Mouse (Mus musculus): ENCODE results near the gene Rhoj. TPM values are rescaled to one million over a fixed set of nuclear protein-coding genes. Genes with fewer than 3 reads are reported as not detected.

The Rhoj gene
- total and polyA plus RNA-seq, 2 experiments from 2014 or later, result 13.3 to 17.5 TPM

DNA sequence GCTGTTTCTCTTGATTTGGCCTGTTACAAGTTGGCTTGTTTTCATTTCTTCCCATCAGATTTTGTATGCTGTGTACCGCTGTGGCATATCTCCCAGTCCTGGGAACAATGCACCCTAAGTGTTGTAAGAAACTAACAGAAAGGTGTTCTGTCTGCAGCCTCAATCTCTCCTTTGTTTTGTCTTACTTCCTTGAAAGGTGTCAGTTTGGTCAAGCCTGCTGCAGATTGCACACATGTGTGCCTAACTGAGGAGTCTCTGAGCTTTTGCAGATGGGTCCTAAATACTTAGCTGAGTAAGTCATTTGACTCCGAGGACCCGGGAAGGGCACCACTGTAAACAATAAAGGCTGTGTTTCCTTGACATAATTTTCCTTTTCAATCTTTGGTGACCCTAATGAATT lies 88.5 kb downstream of the Rhoj start:
- ATAC-seq (ENCODE audit: low FRiP score) (no peak), DNase-seq (ENCODE audit: low spot score) (no peak)
- Histone ChIP-seq H3K4me3 (ENCODE audit: low read depth, low read length) (no peak overlapping the region), H3K4me2 (ENCODE audit: low read depth, low read length, poor library complexity, severe bottlenecking) (no peak overlapping the region), H3K4me1 (ENCODE audit: insufficient read depth, low read length) (no peaks in the 10 kb centered on the region), H3K9me3 (ENCODE audit: low read length) (no peaks in the 10 kb centered on the region), H3K27me3 (ENCODE audit: insufficient read depth, low read length) (no peaks in the 10 kb centered on the region), H3K36me3 (ENCODE audit: insufficient read depth, low read length) (no peaks in the 10 kb centered on the region), H3K27ac (ENCODE audit: low read depth, low read length) (no peak overlapping the region), H3K9ac (replicated peaks; ENCODE audit: low read length, poor library complexity, severe bottlenecking) (no peak overlapping the region)
- WGBS, result 82% methylated on average over 3 of the region's 3 CpGs
- TF ChIP-seq CTCF (IDR thresholded peaks at IDR 0.05), result no peak

DNA sequence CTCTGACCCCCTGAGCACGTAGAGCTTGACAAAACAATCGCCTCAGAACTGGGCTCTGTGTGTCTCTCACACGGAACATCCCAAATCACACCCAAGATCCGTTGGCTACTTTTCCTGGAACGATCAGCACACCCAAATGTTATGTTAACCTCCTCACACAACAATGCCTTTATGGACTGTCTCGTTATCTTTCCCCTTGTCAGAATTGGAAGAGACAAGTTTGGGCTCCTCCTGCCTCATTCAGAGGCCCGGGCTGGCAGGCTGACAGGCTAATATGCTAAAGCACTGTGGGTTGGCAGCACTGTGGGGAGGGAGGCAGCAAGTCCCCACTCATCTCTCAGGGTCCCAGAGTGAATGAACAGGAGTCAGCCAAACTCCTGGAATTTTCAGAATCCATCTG lies 89.0 kb downstream of the Rhoj start:
- WGBS, result 53% methylated on average over 7 of the region's 7 CpGs
- TF ChIP-seq CTCF (IDR thresholded peaks at IDR 0.05), result no peak
- H3K27ac ChIP-seq (ENCODE audit: low read depth, low read length), result no peak overlapping the region
- H3K9ac ChIP-seq (replicated peaks; ENCODE audit: low read length, poor library complexity, severe bottlenecking), result no peak overlapping the region
- no peaks in the 10 kb centered on the region for H3K27me3 ChIP-seq (ENCODE audit: insufficient read depth, low read length)
- H3K9me3 ChIP-seq (ENCODE audit: low read length), result no peaks in the 10 kb centered on the region
- H3K4me2 ChIP-seq (ENCODE audit: low read depth, low read length, poor library complexity, severe bottlenecking), result no peak overlapping the region
- ATAC-seq (ENCODE audit: low FRiP score) (no peak), DNase-seq (ENCODE audit: low spot score) (no peak)
- no peaks in the 10 kb centered on the region for H3K36me3 ChIP-seq (ENCODE audit: insufficient read depth, low read length)
- H3K4me3 ChIP-seq (ENCODE audit: low read depth, low read length), result no peak overlapping the region
- H3K4me1 ChIP-seq (ENCODE audit: insufficient read depth, low read length), result no peaks in the 10 kb centered on the region

DNA sequence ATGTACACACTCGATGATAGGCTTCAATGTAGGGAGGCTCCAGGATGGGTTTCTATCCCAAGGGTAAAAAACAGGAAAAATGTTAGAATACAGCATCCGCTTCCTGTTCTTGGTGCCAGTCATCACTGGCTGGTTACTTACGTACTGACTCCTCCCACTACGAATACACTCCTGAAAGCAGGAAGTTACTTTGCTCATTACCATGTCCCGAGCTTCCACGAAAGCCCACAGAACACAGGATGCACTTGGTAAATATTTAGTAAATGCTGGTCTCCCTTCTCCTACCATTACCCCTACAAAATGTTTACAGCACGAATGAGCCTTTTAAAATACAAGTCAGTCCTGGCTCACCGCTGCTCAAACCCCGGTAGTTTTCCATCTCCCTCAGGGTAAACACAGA lies 104.8 kb downstream of the Rhoj start:
- WGBS, result 89% methylated on average over 9 of the region's 9 CpGs
- ATAC-seq (ENCODE audit: low FRiP score), result no peak

DNA sequence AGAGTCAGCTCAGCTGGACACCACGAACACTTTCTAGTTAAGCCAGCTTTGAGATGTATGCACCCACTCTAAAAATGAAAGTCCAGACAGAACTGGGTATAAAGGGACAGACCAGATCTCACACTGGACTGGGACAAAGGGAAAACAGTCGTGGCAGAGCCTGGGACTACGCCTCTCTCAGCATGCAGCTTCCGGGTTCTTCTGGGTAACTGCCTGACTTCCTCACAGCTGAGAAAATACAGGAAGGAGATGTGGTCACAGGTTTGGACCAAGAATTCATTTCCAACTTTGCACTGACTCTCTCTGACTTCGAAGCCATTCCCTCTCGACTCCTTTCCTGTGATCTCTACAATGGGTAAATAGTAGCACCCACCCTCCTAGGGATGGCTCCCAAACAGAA lies 106.9 kb downstream of the Rhoj start:
- Histone ChIP-seq H3K4me2 (ENCODE audit: low read depth, low read length, poor library complexity, severe bottlenecking) (no peak overlapping the region), H3K4me1 (ENCODE audit: insufficient read depth, low read length) (no peaks in the 10 kb centered on the region), H3K36me3 (ENCODE audit: insufficient read depth, low read length) (no peaks in the 10 kb centered on the region), H3K9ac (replicated peaks; ENCODE audit: low read length, poor library complexity, severe bottlenecking) (no peak overlapping the region), H3K9me3 (ENCODE audit: low read length) (no peaks in the 10 kb centered on the region), H3K27me3 (ENCODE audit: insufficient read depth, low read length) (no peaks in the 10 kb centered on the region), H3K27ac (ENCODE audit: low read depth, low read length) (no peak overlapping the region), H3K4me3 (ENCODE audit: low read depth, low read length) (no peak overlapping the region)
- DNase-seq (ENCODE audit: low spot score) (peak; percentile 5), ATAC-seq (ENCODE audit: low FRiP score) (no peak)
- WGBS, result 71% methylated on average over 6 of the region's 6 CpGs
- no peak for TF ChIP-seq CTCF (IDR thresholded peaks at IDR 0.05)

More for the DNA sequence above, 104.8 kb downstream of the Rhoj start:
- Histone ChIP-seq H3K9ac (replicated peaks; ENCODE audit: low read length, poor library complexity, severe bottlenecking) (no peak overlapping the region), H3K9me3 (ENCODE audit: low read length) (no peaks in the 10 kb centered on the region), H3K4me1 (ENCODE audit: insufficient read depth, low read length) (no peaks in the 10 kb centered on the region), H3K27ac (ENCODE audit: low read depth, low read length) (no peak overlapping the region), H3K4me3 (ENCODE audit: low read depth, low read length) (no peak overlapping the region), H3K4me2 (ENCODE audit: low read depth, low read length, poor library complexity, severe bottlenecking) (no peak overlapping the region), H3K36me3 (ENCODE audit: insufficient read depth, low read length) (no peaks in the 10 kb centered on the region), H3K27me3 (ENCODE audit: insufficient read depth, low read length) (no peaks in the 10 kb centered on the region)
- TF ChIP-seq CTCF (IDR thresholded peaks at IDR 0.05), result no peak
- no peak for DNase-seq (ENCODE audit: low spot score)

DNA sequence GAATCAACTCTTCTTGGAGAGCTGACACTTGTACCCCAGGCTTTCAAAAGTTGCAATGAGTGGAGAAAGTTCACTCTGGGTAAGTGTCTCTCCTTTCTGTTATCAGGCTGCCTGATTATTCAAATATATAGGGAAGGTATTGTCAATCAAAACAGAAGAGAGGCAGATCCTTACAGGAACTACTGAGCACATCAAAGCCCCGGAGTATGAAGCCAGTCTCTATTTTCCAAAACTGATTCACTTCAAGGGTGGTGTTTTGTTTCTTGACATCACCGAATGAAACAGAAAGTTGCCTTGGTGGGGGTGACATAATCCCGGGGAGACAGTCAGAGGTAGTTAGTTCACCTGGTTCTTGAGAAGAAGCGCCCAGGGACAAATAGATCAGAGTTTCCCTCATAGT lies 108.6 kb downstream of the Rhoj start, which contains the start of gene Gphb5:
Gene Gphb5 (minus strand): TSS at position 101 of the 400 bp plus-strand sequence.
- ATAC-seq (ENCODE audit: low FRiP score) (no peak), DNase-seq (ENCODE audit: low spot score) (no peak)
- WGBS, result 95% methylated on average over 4 of the region's 4 CpGs
- no peak within 1 kb of the TSS for H3K9ac ChIP-seq (replicated peaks; ENCODE audit: low read length, poor library complexity, severe bottlenecking)
- no peak for TF ChIP-seq CTCF (IDR thresholded peaks at IDR 0.05)
- H3K27me3 ChIP-seq (ENCODE audit: insufficient read depth, low read length), result no peaks in the 10 kb centered on the region
- no peak within 1 kb of the TSS for H3K27ac ChIP-seq (ENCODE audit: low read depth, low read length)
- H3K4me3 ChIP-seq (ENCODE audit: low read depth, low read length), result no peak within 1 kb of the TSS
- no peaks in the 10 kb centered on the region for H3K4me1 ChIP-seq (ENCODE audit: insufficient read depth, low read length)
- no peaks in the 10 kb centered on the region for H3K9me3 ChIP-seq (ENCODE audit: low read length)
- no peaks in the 10 kb centered on the region for H3K36me3 ChIP-seq (ENCODE audit: insufficient read depth, low read length)
- H3K4me2 ChIP-seq (ENCODE audit: low read depth, low read length, poor library complexity, severe bottlenecking), result no peak within 1 kb of the TSS

DNA sequence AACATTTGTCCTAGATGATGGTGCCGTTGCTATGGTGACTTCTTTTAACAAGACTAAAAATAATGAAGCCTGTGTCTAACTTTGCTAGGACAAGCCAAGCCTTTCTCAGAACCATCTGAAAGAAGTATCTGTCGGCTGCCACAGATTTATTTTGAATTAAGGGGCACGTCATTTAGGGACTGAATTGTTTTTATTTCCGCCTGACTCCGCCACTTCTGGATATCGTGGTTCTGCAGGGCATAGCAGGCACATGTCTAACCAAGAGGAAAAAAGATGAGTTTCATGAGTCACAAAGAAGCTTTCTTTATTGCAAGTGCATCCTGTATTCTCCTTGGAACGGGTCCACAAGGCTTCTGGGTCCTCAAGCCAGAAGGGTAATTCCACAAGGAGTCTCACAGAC lies 116.2 kb downstream of the Rhoj start:
- WGBS, result 66% methylated on average over 7 of the region's 7 CpGs
- no peak for TF ChIP-seq CTCF (IDR thresholded peaks at IDR 0.05)
- peak; percentile 58 for DNase-seq (ENCODE audit: low spot score)

More for the DNA sequence above, 116.2 kb downstream of the Rhoj start:
- H3K9ac ChIP-seq (replicated peaks; ENCODE audit: low read length, poor library complexity, severe bottlenecking), result no peak overlapping the region
- no peaks in the 10 kb centered on the region for H3K9me3 ChIP-seq (ENCODE audit: low read length)
- no peak overlapping the region for H3K4me2 ChIP-seq (ENCODE audit: low read depth, low read length, poor library complexity, severe bottlenecking)
- H3K4me1 ChIP-seq (ENCODE audit: insufficient read depth, low read length), result no peaks in the 10 kb centered on the region
- no peak overlapping the region for H3K4me3 ChIP-seq (ENCODE audit: low read depth, low read length)
- H3K36me3 ChIP-seq (ENCODE audit: insufficient read depth, low read length), result no peaks in the 10 kb centered on the region
- H3K27ac ChIP-seq (ENCODE audit: low read depth, low read length), result peak overlapping the region; percentile 38; the same call in 1 of the 2 replicates
- no peaks in the 10 kb centered on the region for H3K27me3 ChIP-seq (ENCODE audit: insufficient read depth, low read length)
- ATAC-seq (ENCODE audit: low FRiP score), result peak; percentile 41; the same call in 1 of the 2 replicates

Measured in midbrain, postnatal 0 days (tissue).